Mouse (Mus musculus): Measurements from ENCODE around the gene Plbd2. TPM values are rescaled to one million over a fixed set of nuclear protein-coding genes. Genes with fewer than 3 reads are reported as not detected.

Gene Plbd2
- polyA plus RNA-seq, 1 experiment from 2014 or later = 67.9 TPM

GRCm38 (mm10) chr5:120525737-120526136 is 22.3 kb upstream of the Plbd2 start:
- no peaks in the 10 kb centered on the region for H3K4me1 ChIP-seq
- no peaks in the 10 kb centered on the region for H3K27me3 ChIP-seq
- H3K27ac ChIP-seq (replicated peaks) = no peak overlapping the region
- H3K4me3 ChIP-seq (replicated peaks) = no peak overlapping the region
- WGBS = 38% methylated on average over 5 of the region's 5 CpGs
- ATAC-seq (ENCODE audit: insufficient number of reproducible peaks, low FRiP score, low TSS enrichment, low read depth) = no peak
- H3K36me3 ChIP-seq = peaks cover 11% of the 10 kb centered on the region; the same call in 1 of the 2 replicates
- H3K4me2 ChIP-seq (replicated peaks) = no peak overlapping the region
- H3K9me3 ChIP-seq (replicated peaks) = no peaks in the 10 kb centered on the region
- no peak overlapping the region for H3K9ac ChIP-seq

GRCm38 (mm10) chr5:120524736-120525135 is 21.3 kb upstream of the Plbd2 start:
- 95% methylated on average over 2 of the region's 2 CpGs for WGBS
- Histone ChIP-seq H3K9me3 (replicated peaks) (no peaks in the 10 kb centered on the region), H3K4me2 (replicated peaks) (no peak overlapping the region), H3K4me3 (replicated peaks) (no peak overlapping the region), H3K9ac (no peak overlapping the region), H3K36me3 (peaks cover 11% of the 10 kb centered on the region; the same call in 1 of the 2 replicates), H3K27me3 (no peaks in the 10 kb centered on the region), H3K4me1 (no peaks in the 10 kb centered on the region), H3K27ac (replicated peaks) (no peak overlapping the region)
- ATAC-seq (ENCODE audit: insufficient number of reproducible peaks, low FRiP score, low TSS enrichment, low read depth) = no peak

- 77% methylated on average over 3 of the region's 3 CpGs for WGBS
Measured at GRCm38 (mm10) chr5:120522649-120523048, 19.2 kb upstream of the Plbd2 start.

DNA sequence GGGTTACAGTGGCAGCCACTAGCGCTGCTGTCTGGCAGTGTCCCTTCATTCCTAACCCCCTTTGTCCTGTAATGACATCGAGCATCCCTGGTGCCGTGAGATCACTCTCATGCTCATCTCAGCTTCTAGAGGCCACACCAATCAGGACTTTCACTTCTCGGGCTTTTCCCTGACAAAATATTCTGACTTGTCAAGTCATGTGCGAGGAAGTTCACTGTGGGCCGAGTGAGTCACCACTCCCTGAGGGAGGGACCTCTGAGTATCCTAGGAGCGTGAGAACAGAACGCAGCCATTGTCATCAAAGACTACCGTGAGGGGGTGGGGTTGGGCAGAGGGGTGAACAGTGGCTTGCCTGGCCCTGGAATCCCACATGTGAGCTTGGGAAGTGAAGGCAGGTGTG is 14.1 kb upstream of the Plbd2 start:
- Histone ChIP-seq H3K27ac (replicated peaks) (peak overlapping the region; percentile 55), H3K9ac (no peak overlapping the region), H3K27me3 (no peaks in the 10 kb centered on the region), H3K36me3 (0 out of 2 replicates have a peak, but pooled peaks cover 7% of the 10 kb centered on the region), H3K4me2 (replicated peaks) (no peak overlapping the region), H3K4me3 (replicated peaks) (no peak overlapping the region), H3K4me1 (peaks cover 43% of the 10 kb centered on the region), H3K9me3 (replicated peaks) (no peaks in the 10 kb centered on the region)
- ATAC-seq (ENCODE audit: insufficient number of reproducible peaks, low FRiP score, low TSS enrichment, low read depth) = no peak
- 46% methylated on average over 9 of the region's 9 CpGs for WGBS

More at GRCm38 (mm10) chr5:120522649-120523048, 19.2 kb upstream of the Plbd2 start:
- no peaks in the 10 kb centered on the region for H3K27me3 ChIP-seq
- H3K9me3 ChIP-seq (replicated peaks) = no peaks in the 10 kb centered on the region
- ATAC-seq (ENCODE audit: insufficient number of reproducible peaks, low FRiP score, low TSS enrichment, low read depth) = no peak
- no peaks in the 10 kb centered on the region for H3K4me1 ChIP-seq
- H3K36me3 ChIP-seq = peaks cover 11% of the 10 kb centered on the region; the same call in 1 of the 2 replicates
- no peak overlapping the region for H3K27ac ChIP-seq (replicated peaks)
- no peak overlapping the region for H3K9ac ChIP-seq
- no peak overlapping the region for H3K4me2 ChIP-seq (replicated peaks)
- H3K4me3 ChIP-seq (replicated peaks) = no peak overlapping the region

DNA sequence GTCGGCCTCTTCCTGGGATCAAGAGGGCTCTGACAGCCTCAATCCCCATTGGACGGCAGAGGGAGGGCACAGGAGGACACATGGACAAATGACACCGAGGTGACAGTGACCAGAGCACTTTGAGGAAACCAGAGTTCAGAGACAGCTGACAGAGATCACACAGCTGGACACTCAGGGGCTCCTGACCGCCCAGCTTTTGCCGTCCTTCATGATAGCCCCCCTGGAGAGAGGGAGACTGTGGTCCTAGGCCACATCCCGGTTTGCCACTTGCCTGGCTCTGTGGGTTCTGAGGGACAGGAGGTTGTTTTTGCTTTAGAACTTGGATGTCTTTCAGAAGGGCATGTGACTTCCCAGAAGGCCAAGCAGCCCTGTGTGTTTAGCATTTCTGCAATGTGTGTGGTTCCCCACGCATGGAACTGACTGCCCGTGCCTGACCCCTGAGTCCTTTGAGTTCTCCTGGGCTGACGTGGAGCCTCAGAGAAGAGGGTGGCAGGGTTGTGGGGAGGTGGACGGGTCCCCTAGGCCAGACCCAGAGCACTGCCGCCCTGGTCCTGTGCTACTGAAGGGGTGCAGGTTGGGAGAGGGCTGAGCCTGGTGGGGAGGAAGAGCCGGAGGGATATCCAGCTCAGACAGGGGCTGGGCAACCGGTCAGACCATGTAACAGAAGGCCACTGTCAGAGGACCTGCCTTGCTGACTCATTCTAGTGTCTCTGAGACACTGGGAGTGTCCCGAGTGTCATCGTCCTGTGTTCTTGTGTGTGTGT is 13.0 kb upstream of the Plbd2 start:
- ATAC-seq (ENCODE audit: insufficient number of reproducible peaks, low FRiP score, low TSS enrichment, low read depth) = no peak
- Histone ChIP-seq H3K9ac (no peak overlapping the region), H3K9me3 (replicated peaks) (no peaks in the 10 kb centered on the region), H3K4me1 (peaks cover 53% of the 10 kb centered on the region), H3K36me3 (no peaks in the 10 kb centered on the region), H3K4me3 (replicated peaks) (no peak overlapping the region), H3K27me3 (no peaks in the 10 kb centered on the region), H3K4me2 (replicated peaks) (no peak overlapping the region), H3K27ac (replicated peaks) (peak overlapping the region; percentile 22; the same call in 1 of the 2 replicates)
- 59% methylated on average over 15 of the region's 15 CpGs for WGBS

- Histone ChIP-seq H3K9ac (no peak overlapping the region), H3K4me1 (peaks cover 61% of the 10 kb centered on the region), H3K27ac (replicated peaks) (peak overlapping the region; percentile 76; the same call in 1 of the 2 replicates), H3K9me3 (replicated peaks) (no peaks in the 10 kb centered on the region), H3K4me3 (replicated peaks) (no peak overlapping the region), H3K4me2 (replicated peaks) (no peak overlapping the region), H3K27me3 (no peaks in the 10 kb centered on the region), H3K36me3 (no peaks in the 10 kb centered on the region)
- ATAC-seq (ENCODE audit: insufficient number of reproducible peaks, low FRiP score, low TSS enrichment, low read depth) = no peak
- WGBS = 66% methylated on average over 7 of the region's 7 CpGs
Measured at GRCm38 (mm10) chr5:120515451-120515850, 12.0 kb upstream of the Plbd2 start.

- H3K27ac ChIP-seq (replicated peaks) = peak overlapping the region; percentile 76
- H3K9ac ChIP-seq = no peak overlapping the region
- peaks cover 64% of the 10 kb centered on the region for H3K4me1 ChIP-seq
- no peak for ATAC-seq (ENCODE audit: insufficient number of reproducible peaks, low FRiP score, low TSS enrichment, low read depth)
- 7% methylated on average over 4 of the region's 4 CpGs for WGBS
- H3K9me3 ChIP-seq (replicated peaks) = no peaks in the 10 kb centered on the region
- no peak overlapping the region for H3K4me3 ChIP-seq (replicated peaks)
- H3K36me3 ChIP-seq = no peaks in the 10 kb centered on the region
- H3K4me2 ChIP-seq (replicated peaks) = no peak overlapping the region
- H3K27me3 ChIP-seq = no peaks in the 10 kb centered on the region
Measured at GRCm38 (mm10) chr5:120514754-120515153, 11.3 kb upstream of the Plbd2 start.

GRCm38 (mm10) chr5:120514031-120514677 is 10.7 kb upstream of the Plbd2 start:
- no peaks in the 10 kb centered on the region for H3K36me3 ChIP-seq
- H3K27me3 ChIP-seq = no peaks in the 10 kb centered on the region
- no peaks in the 10 kb centered on the region for H3K9me3 ChIP-seq (replicated peaks)
- H3K4me1 ChIP-seq = peaks cover 64% of the 10 kb centered on the region
- ATAC-seq (ENCODE audit: insufficient number of reproducible peaks, low FRiP score, low TSS enrichment, low read depth) = no peak
- WGBS = 60% methylated on average over 9 of the region's 9 CpGs
- no peak overlapping the region for H3K9ac ChIP-seq
- H3K27ac ChIP-seq (replicated peaks) = peak overlapping the region; percentile 76; the same call in 1 of the 2 replicates
- no peak overlapping the region for H3K4me3 ChIP-seq (replicated peaks)
- no peak overlapping the region for H3K4me2 ChIP-seq (replicated peaks)

GRCm38 (mm10) chr5:120512911-120513555 is 9.6 kb upstream of the Plbd2 start:
- no peaks in the 10 kb centered on the region for H3K27me3 ChIP-seq
- H3K27ac ChIP-seq (replicated peaks) = 0 out of 2 replicates have a peak overlapping the region, but pooled peaks have one; percentile 34
- 44% methylated on average over 15 of the region's 15 CpGs for WGBS

DNA sequence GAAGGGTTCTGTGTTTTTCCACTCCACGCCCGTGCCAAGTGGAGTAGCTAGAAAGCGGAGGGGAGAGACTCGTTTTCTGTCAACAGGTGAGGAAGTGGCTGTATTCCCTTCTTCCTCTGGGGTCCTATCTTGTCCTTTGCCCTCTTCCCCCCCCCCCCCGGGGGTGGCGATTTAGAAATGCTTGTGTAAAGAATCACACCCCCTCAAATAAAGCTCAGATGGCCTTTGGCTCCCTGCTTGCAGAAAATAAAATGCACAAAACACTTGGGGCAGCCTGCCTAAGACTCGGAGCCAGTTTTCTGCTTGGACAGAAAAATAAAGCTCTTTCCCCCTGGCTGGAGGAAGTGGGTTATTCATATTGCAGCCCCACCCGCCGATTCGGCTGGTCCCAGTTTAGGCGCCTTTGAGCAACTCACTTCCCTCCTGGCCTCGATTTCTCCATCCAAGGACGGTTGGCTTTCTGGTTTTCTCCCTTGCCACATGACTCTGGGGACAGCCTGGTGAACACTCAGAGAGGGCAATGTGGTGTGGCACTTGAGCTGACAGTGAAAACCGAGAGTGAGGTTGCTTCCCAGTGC is 8.3 kb upstream of the Plbd2 start:
- ATAC-seq (ENCODE audit: insufficient number of reproducible peaks, low FRiP score, low TSS enrichment, low read depth) = no peak

More at GRCm38 (mm10) chr5:120512911-120513555, 9.6 kb upstream of the Plbd2 start:
- Histone ChIP-seq H3K9me3 (replicated peaks) (no peaks in the 10 kb centered on the region), H3K4me1 (peaks cover 64% of the 10 kb centered on the region), H3K4me2 (replicated peaks) (no peak overlapping the region), H3K4me3 (replicated peaks) (no peak overlapping the region), H3K36me3 (no peaks in the 10 kb centered on the region), H3K9ac (no peak overlapping the region)
- ATAC-seq (ENCODE audit: insufficient number of reproducible peaks, low FRiP score, low TSS enrichment, low read depth) = no peak

More for the DNA sequence above, 8.3 kb upstream of the Plbd2 start:
- H3K4me2 ChIP-seq (replicated peaks) = peak overlapping the region; percentile 81
- H3K9me3 ChIP-seq (replicated peaks) = no peaks in the 10 kb centered on the region
- H3K27me3 ChIP-seq = no peaks in the 10 kb centered on the region
- WGBS = 16% methylated on average over 14 of the region's 14 CpGs
- H3K27ac ChIP-seq (replicated peaks) = no peak overlapping the region
- peak overlapping the region; percentile 63 for H3K4me3 ChIP-seq (replicated peaks)
- H3K36me3 ChIP-seq = no peaks in the 10 kb centered on the region
- peak overlapping the region; percentile 37 for H3K9ac ChIP-seq
- H3K4me1 ChIP-seq = peaks cover 57% of the 10 kb centered on the region

Data from embryonic facial prominence, embryonic 15.5 days (tissue).